Mouse (Mus musculus) lung, adult 18-20 months (tissue): ENCODE data around the gene Vash2.
A peak's percentile ranks its signal among the peaks of the same experiment; 100 is the strongest.
"Not testable (repeated sequence)": the region's sequence is repeated elsewhere in the genome, so short reads cannot be mapped to it uniquely, and the experiment has no call there.

Experiments used
- DNase-seq, 2 experiments: peaks; one replicate each; pipeline ENCODE4 v3.0.0; 2022; ENCODE audit warnings: mixed read lengths in 2 of 2

Vash2 gene

DNA sequence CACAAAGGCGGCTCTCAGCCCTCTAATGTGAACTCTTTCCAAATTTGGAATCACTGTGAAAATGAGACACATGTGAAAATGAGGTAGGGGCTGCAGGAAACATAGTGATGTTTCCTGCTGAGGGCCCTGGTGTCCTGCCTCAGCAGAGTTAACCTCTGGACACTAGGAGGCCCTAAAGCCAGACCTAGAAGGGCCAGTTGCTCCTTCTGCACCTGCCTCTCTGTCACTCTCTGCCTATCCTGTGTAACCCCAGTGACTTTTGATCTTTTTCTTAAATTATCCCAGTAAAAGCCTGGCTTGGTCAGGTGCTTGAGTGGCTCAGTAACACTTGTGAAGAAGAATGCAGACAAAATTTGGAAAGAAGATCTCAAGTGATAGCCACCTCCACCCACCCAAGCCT, 4.3 kb downstream of the Vash2 start:
- DNase-seq = no peak

DNA sequence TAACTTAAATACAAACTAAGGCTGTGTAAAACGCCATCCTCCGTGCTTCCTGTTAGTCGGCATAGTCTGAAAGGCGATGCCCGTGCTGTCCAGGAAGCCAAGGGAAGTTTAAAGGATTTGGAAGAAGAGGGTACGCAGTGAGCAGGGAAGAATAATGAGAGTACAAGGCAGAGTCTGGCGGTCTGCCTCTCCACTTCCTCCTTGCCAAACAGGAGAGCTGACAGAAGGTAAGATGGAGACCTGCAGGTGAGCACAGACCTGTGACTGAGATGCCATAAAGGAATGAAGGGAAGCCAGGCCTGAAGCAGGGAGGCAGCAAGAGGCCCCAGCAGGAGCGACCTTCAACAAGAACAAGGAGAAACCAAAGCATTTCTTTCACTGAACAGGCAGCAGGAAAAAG, 4.9 kb downstream of the Vash2 start:
- DNase-seq = no peak

DNA sequence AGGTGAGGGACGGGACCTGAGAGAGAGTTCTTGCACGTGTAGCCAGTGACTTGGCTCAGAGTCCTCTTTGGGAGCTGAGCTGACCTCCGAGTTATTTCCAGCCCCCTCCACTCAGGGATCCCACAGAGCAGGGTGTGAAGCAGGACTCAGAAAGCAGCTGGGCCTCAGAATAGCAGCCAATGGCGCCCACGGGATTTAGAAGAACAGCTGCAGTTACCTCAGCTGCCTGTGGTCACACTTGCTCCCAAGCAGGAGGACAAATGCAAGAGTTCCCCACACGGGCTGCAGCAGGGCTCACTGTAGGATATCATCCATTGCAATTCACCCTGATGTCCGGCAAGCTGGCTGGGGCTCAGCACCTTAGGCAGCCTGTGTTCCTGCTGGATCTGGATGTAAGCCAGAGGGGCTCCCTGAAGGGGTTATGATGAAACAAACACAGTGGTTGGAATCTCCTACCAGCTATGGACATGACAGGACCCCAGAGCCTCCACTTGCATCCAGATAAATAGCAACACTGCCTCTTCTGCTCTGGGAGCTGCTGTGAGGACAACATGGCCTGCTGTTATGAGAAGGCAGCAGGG, 6.4 kb downstream of the Vash2 start:
- DNase-seq = no peak

DNA sequence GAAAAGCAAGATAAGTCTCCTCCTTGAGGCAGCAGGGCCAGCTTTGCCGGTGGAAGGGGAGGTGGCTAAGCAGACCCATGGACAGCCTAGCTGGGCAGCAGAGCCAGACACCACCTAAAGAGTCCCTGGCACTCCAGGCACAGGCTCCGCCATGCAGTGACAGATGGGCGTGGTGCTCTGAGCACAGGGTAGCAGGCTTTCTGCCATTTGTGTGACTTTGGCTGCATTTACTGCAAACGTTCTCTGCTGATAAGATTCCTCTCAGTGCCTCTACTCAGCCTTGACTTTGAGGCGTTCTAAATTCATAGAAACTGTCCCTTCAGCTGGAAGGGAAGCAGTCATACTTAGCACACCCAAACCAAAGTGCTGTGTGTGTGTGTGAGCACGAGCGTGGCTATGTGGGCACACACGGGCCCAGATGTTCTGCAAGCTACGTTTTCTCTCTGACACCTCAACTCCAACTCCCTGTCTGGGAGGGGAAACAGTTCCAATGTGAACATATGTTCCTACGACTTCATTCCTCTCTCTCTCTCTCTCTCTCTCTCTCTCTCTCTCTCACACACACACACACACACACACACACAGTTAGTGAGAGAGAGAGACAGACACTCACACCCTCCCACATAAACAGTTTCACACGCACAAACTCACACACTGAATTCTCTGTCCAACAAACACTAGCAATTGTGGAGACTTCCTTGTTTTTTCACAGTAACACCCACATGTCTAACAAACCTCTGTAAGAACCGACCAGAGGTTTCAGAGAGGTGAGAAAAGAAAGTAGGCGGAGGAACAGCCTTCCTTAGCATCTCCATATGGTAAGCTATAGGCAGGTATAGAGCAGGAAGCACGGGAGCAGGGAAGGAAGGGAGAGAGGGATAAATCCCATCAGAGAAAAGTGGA, 7.1 kb downstream of the Vash2 start:
- DNase-seq = no peak

DNA sequence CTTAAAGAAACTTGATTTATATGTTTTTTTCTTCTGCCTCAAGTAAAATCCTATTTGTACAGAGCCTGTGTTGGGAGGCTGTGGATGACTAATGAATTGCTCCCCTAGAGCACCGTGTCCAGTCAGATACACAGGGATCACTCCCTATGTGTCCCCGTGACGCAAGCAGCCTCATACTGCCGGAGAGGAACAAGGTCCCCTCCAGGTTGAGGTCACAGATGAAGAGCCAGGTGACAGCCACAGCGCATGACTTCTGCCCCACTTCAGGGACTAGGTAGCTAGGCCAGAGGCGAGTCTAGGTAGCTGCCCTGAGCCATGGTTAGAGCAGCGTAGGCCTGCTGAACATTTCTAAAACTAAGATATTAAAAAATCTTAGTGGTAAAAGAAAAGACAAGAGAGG, 11.1 kb downstream of the Vash2 start:
- DNase-seq = no peak

DNA sequence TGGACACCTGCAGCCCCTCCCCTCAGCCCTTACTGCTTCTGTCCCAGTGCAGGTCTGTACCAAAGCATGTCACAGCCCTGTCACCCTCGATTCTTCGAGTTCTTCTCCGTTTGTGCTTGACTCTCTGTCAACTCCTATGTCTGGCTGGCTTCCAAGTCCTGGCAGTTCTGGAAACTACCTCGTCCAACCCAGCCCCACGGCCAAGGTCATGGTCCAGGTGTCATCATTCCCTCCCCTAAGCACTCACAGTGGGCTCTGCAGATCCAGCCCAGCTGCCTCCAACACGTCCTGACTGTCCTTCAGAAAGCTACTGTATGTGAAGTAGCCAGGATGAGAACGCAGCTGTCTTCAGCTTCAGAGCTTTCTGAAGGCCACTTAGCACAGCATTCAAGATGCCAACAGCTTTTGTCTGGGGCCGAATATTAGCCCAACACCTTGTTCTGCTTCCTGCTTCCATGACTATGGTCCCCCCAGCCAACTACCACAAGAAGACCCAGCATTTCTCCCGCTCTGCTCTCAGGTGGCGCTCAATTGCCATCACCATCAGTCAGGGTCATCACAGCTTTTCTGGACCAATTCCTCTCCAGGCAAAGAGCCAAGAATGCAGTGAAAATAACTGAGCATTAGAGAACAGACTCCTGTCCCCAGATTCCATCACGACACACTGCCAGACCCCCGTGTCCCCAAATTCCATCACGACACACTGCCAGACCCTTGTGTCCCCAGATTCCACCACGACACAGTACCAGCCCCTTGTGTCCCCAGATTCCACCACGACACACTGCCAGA, 13.9 kb downstream of the Vash2 start:
- no peak for DNase-seq

DNA sequence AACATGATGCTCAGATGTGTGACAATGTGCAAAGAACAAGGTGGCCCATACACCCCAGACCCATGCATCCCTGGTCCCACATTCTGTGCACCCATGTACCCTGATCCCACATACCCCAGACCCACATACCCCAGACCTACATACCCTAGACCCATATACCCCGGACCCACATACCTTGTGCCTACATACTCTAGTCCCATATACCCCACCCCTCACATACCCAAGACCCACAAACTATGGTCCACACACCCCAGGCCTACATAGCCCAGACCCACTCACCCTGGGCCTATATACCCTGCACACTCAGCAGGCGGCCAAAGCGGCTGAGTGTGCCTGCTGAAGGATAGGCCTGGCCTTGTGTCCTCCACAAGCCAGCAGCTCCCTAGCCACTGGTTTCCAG, 16.3 kb downstream of the Vash2 start:
- DNase-seq = no peak

DNA sequence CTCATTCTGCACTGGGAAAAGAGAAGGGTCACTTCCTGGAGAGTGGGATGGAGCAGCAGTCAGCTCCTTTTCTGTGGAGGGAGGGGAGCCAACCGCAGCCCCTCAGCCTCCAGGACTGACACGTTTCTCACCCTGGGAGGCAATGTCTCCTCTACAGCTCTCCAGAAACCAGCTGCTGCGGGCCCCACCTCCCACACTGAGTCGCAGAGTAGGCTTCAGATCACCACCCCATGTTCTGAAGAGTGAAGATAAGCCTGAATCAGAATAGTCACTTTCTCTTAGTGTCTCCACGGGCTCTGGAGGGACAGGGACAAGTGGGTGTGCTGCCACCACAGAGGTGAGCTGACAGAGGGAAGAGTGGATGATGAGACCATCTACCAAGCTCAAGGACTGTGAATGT, 20.3 kb downstream of the Vash2 start:
- DNase-seq = no peak

DNA sequence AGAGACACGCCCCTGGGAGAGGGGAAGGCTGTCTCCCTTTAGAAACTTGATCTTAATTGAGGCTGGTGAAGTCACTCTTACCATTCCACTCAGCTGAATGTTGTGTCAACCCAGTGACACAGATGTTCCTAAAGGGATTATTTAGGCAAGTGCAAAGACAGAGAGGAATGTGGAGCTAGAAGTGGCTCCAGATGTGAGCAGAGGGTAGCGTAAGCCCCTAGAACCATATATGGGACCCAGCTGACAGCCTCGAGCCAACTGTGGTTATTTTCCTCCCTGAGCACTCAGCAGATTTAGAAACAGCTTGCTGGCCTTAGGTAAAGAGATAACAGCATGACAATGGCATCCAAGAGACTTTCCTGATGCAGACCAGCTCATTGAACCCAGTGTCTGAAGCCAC, 26.1 kb downstream of the Vash2 start:
- no peak for DNase-seq

DNA sequence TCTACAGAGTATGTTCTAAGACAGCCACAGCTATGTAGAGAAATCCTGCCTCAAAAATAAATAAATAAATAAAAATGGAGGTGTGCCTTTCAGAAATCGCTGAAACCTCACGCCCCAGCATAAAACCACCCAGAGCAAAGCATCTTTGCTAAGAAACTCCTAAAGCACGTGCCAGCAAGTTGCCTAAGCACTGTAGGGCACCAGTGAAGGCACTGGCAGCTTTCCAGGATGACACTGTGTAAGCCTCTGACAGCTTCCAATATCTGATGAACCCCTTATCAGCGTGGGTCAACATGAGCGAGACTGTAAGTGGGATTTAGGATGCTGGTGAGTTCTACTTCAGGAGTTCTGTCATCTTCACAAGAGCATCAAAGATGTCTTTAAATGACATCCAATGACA, 28.1 kb downstream of the Vash2 start:
- no peak for DNase-seq

DNA sequence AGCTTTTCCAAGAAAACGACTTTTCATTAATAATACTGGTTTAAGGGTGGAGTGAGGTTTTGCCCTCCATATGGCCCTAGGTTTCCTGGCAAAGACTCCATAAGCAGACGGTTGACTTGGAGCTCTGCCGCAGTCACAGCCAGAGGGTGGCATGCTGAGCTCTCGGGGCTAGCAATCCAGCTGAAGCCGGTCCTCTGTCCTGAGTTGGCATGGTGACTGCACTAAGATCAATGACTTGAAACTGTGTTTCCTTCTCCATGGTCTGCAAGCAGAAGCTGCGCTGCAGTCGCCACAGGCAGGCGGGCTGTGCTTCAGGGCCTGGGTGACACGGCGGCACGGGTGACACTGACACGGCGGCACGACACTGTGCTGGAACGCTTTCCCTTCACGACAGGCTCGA, 30.2 kb downstream of the Vash2 start:
- no peak for DNase-seq

DNA sequence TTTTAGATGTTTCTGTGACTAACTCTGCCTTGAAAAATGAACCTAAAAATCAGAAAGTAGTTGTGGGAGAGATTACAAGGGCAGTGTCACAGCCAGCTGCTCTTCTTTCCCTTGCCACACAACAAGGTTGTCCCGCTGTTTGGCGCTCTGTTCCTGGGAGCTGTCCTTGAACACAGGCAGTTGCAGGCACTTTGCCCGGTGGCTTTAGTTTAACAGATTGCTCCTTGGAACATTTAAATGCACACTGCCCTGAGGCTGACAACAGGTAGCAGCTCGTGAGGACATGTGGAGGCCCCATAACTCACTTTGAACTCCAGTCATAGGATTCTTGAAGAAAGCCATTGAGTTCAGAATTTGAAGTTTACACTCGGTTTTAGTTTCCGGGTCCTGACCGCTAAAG, 30.7 kb downstream of the Vash2 start:
- no peak for DNase-seq

DNA sequence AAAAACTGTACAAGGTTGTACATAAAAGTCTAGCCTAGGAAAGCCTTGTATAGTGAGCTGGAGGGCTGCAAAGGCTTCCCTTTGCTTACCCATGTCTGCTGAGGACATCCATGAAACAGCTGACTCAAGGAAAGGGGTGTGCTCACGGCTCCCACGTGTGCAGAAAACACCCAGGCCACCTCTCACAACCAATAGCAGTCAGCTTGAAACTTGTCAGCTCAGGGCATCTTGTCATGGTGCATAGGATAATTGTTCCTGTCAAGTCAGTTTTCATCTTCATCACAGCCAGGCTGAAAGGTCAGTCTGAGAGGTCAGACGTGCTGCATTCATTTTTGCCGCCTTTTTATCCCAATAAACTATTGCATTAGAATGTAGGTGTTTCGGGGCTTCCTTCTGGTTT, 31.1 kb downstream of the Vash2 start:
- DNase-seq = no peak

DNA sequence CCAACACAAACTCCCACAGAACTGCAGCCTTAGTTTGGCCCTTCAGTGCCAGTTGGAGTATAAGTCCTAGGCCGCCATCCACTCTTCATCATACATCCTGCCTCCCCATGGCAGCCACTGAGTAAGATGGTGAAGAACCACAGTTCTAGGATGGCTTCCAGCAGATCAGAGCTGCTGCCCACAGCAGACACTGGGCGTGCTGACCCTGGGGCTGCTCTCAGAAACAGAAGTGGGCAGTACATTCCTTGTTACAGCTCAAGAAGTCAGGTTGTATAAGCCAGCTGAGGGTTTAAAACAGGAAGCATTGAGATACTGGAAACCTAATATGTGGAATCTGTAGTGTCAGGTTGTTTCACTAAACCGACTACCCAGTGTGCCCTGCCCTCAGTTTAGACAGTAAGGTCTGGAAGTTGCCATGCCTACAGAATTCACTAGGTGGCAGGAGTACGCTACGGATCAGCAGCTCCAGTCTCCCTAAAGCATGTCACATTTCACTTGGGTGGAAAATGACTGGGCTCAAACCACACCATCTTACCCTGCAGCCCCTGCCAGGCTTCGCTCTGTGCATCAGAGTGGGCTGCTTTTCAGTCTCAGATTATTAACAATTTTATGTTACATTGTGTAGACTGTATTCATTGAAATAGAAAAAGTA, 34.9 kb downstream of the Vash2 start:
- peak; percentile 63 to 65 for DNase-seq

DNA sequence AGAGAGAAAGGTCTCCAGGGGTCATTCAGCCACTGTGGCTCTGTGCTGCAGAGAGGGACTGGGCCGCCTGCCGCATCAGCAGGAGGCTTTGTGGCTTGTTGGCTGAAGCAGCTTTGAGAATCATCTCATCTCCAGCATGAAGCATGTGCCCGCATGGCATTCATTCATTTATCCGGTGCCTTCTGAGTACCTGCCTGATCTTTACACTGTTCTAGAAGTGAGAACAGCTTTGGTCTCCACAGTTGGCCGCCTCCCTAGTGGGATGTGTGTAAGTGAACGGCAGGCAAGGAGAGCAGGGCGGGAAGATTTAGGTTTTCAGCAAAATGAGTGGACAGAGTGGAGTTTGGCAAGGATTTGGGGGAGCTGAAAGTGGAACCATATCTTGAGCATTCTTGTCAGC, 39.3 kb downstream of the Vash2 start:
- no peak for DNase-seq

DNA sequence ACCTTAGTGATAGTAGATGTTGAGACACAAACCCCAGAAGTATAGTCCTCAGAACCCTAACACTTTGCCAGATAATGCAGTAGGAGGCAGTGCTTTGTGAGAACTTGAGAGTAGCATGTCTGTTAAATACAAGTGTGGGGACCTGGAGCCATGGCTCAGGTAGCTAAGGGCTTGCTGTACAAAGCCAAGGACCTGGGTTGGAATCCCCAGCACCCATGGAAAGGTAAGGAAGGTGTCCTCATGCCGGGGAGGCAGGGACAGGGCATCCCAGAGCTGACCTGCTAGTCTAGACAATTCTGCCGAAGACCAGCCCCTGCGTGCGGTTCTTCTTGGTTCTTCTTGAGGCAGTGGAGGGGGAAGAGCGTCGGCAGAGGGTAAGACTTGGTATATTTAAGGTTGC, 48.9 kb downstream of the Vash2 start:
- DNase-seq = no peak

DNA sequence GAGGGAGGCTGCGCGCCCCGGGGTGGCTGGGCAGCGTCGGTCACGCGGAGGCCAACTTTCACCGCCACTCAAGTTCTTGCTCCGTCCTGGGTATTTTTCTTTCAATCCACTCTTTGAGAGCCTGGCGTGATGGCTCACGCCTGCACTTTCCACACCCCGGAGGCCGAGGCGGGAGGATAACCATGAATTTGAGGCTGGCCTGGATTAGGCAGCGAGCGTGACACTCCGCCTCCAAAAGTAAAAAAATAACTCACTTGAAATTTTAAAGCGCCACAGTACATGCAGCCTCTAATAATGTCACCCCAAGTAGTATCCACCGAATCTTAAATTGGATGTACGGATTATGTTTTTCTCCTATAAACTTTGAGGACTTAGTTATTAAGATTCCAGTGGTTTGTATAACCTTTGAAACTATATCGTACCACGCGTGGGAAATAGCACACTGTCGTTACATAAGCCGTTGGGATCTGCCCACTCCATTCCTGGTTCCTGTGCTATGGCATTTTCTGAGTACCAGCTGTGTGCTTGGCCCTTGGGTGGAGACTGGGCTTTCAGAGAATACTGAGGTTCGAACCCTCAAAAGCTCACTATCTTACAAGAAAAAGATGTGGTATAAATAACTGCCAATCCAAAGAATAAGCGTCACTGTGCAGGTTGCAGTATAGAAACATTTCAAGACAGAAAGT, 49.9 kb downstream of the Vash2 start:
- peak; percentile 24 to 55 for DNase-seq

DNA sequence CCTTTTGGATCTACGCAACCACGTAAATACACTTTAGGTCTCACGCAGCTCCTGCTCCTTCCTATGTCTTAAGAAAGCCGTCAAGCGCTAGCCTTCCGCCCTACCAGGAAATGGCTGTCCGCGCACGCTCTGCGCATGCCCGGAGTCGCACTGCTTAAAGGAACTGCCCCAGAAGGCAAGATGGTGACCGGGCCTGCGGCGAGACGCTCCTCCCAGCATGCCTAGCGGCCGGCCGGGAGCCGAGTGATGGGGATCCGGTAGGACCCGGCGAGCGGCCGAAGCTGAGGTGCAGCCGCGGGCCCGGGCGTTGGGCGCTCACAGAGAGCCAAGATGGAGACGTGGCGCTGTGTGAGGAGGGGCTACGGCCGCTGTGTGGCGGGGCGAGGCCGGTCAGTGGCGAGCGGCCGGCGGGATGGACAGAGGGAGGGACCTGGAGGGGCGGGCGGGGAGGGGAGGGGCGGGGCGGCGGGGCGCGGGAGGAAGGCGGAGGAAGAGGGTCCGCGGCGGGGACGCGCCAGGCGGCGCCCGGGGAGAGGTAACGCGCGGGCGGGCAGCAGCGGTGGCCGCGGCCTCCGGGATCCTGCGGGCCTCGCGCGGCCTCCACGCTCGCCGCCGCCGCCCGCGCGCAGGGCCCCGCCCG, 50.6 kb downstream of the Vash2 start:
- peak; percentile 98 to 99 for DNase-seq

DNA sequence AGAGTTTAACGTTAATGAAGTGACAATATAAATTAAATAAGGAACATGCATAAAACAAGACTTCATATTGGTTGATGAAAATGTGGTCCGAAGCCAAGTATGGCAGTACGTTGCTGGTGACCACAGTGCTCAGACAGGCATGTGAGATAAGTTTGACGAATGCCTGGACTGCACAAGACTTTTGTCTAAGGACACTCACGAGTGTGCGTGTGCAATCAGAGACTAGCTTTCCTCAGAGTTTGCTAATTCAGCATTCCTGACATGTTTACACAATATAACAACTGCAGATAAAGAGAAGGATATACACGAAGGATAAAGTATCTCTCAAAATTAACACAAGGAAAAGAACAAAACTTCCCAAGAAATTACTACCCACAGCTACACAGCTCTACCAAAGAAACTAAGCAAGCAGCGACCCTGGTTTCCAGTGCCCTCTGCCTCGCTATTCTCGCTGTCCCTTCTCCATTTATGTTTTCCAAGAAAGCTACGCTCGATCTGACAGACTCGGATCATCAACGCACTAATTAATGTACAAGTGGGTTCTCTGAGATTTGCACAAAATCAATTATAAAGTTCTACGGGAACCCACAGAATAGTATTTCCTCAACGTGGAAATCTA, 51.2 kb downstream of the Vash2 start:
- peak in 1 of 2 experiments; percentile 12 for DNase-seq

DNA sequence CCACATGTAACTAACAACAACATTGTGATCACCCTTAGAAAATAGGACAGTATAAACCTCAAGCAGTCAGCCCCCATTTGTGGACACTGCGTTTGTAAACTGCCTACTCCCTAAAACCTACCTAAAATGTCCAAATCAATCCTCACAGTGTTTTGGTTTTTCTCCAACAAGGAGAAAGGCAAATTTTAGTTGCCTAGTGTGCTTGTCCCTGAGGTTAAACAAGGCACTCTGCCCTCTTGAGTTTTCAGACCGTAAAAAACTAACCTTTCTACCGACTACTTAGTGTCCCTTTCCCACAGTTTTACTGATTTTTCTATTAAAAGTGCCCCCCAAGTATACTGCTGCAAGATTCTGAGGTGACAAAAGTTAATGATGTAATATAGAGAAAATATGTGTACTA, 51.8 kb downstream of the Vash2 start:
- DNase-seq = no peak

DNA sequence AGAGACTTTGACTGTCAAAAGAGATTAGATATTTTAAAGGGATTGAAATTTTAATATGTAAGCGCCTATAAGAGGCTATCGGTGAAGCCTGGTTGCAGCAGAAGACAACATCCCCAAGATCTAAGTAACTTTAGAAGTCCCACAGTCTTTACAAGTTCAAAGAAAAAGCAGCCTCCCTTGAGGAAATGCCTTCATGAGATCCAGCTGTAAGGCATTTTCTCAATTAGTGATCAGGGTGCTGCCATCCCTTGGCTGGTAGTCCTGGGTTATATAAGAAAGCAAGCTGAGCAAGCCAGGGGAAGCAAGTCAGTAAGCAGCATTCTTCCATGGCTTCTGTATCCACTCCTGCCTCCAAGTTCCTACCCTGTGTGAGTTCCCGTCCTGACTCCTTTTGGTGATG, 54.3 kb downstream of the Vash2 start, which contains the start of gene Angel2:
Gene Angel2, plus strand, starts transcription at position 301 of the 400 bp plus-strand sequence.
- not testable (repeated sequence) for DNase-seq
